ENCODE assay signal across 11 mouse cellular contexts in genomic region chr9:119388956-119389355, GRCm38 (mm10). TPM values are rescaled to one million over a fixed set of nuclear protein-coding genes. Genes with fewer than 3 reads are reported as not detected.
DNase-seq lines count a peak whose midpoint lies in the region; ATAC-seq and TF ChIP-seq lines count a peak whose summit lies in the region.
"Had no signal": no experiment of that assay in that cellular context is flagged by ENCODE, and none has a peak within 500 bp of the region (broad histone marks: within the 10 kb centered on the region; RNA-seq: fewer than 3 reads in every experiment).

No protein-coding gene starts in this region.

- no peak for ATAC-seq in hindbrain, embryonic 11.5 days (ENCODE audit: low FRiP score)
- ATAC-seq in hindbrain, embryonic 13.5 days (ENCODE audit: low FRiP score), result no peak
- no peak for ATAC-seq in embryonic facial prominence, embryonic 11.5 days (replicated peaks; ENCODE audit: insufficient number of reproducible peaks, low FRiP score, low TSS enrichment, low read depth)
- no peak for ATAC-seq in stomach, postnatal 0 days (ENCODE audit: low FRiP score, low TSS enrichment)
- ATAC-seq: forebrain, embryonic 16.5 days had no signal

- no peak overlapping the region for H3K4me3 ChIP-seq in hindbrain, embryonic 11.5 days (ENCODE audit: low read depth, low read length)
- no peak overlapping the region for H3K4me3 ChIP-seq in hindbrain, embryonic 13.5 days
- H3K4me3 ChIP-seq in embryonic facial prominence, embryonic 11.5 days (ENCODE audit: low read depth, low read length), result no peak overlapping the region
- H3K4me3 ChIP-seq in stomach, postnatal 0 days (ENCODE audit: low read depth, low read length), result no peak overlapping the region
- H3K4me3 ChIP-seq: neural tube, embryonic 13.5 days had no signal

- H3K9ac ChIP-seq in hindbrain, embryonic 11.5 days (ENCODE audit: low read depth, low read length), result no peak overlapping the region
- H3K9ac ChIP-seq in hindbrain, embryonic 13.5 days, result no peak overlapping the region
- no peak overlapping the region for H3K9ac ChIP-seq in embryonic facial prominence, embryonic 11.5 days (replicated peaks; ENCODE audit: low read length)
- H3K9ac ChIP-seq in stomach, postnatal 0 days (ENCODE audit: low read length), result no peak overlapping the region
- H3K9ac ChIP-seq: neural tube, embryonic 13.5 days had no signal

- WGBS in hindbrain, embryonic 11.5 days, result 54% methylated on average over 5 of the region's 5 CpGs
- 63% methylated on average over 5 of the region's 5 CpGs for WGBS in hindbrain, embryonic 13.5 days
- WGBS in embryonic facial prominence, embryonic 11.5 days, result 56% methylated on average over 5 of the region's 5 CpGs
- WGBS in stomach, postnatal 0 days, result 51% methylated on average over 5 of the region's 5 CpGs

- no peak for TF ChIP-seq CTCF in stomach, postnatal 0 days (IDR thresholded peaks at IDR 0.05; ENCODE audit: low read depth)

- TF ChIP-seq EP300 in stomach, postnatal 0 days (optimal IDR thresholded peaks at IDR 0.05), result no peak

- H3K36me3 ChIP-seq in hindbrain, embryonic 11.5 days (ENCODE audit: control insufficient read depth, insufficient read depth, low read length), result no peaks in the 10 kb centered on the region
- H3K36me3 ChIP-seq in hindbrain, embryonic 13.5 days, result no peaks in the 10 kb centered on the region
- H3K36me3 ChIP-seq in embryonic facial prominence, embryonic 11.5 days (replicated peaks; ENCODE audit: control insufficient read depth, insufficient read depth, low read depth, low read length), result no peaks in the 10 kb centered on the region
- no peaks in the 10 kb centered on the region for H3K36me3 ChIP-seq in stomach, postnatal 0 days (ENCODE audit: control insufficient read depth, insufficient read depth, low read length)
- H3K36me3 ChIP-seq: neural tube, embryonic 13.5 days had no signal

- no peak overlapping the region for H3K27ac ChIP-seq in hindbrain, embryonic 11.5 days (ENCODE audit: low read depth, low read length)
- H3K27ac ChIP-seq in hindbrain, embryonic 13.5 days, result no peak overlapping the region
- H3K27ac ChIP-seq in embryonic facial prominence, embryonic 11.5 days (replicated peaks; ENCODE audit: low read depth, low read length), result no peak overlapping the region
- no peak overlapping the region for H3K27ac ChIP-seq in stomach, postnatal 0 days (replicated peaks)
- H3K27ac ChIP-seq: neural tube, embryonic 13.5 days had no signal

- DNase-seq in hindbrain, embryonic 11.5 days (ENCODE audit: low spot score), result peak; percentile 51
- DNase-seq in thymus, postnatal 14 days, result peak; percentile 14
- no peak for DNase-seq in thymus, adult 18-20 months
- DNase-seq in embryonic facial prominence, embryonic 11.5 days (ENCODE audit: low spot score), result peak; percentile 71
- DNase-seq in stomach, postnatal 0 days (ENCODE audit: low spot score), result peak; percentile 23
- DNase-seq in left cerebral cortex, postnatal 4 days, result no peak
- no peak for DNase-seq in layer of hippocampus, adult 11-12 months (ENCODE audit: low spot score)
- DNase-seq: cerebellum, adult 18-20 months had no signal

- H3K9me3 ChIP-seq in hindbrain, embryonic 11.5 days (ENCODE audit: control insufficient read depth, low read length), result no peaks in the 10 kb centered on the region
- no peaks in the 10 kb centered on the region for H3K9me3 ChIP-seq in hindbrain, embryonic 13.5 days
- no peaks in the 10 kb centered on the region for H3K9me3 ChIP-seq in embryonic facial prominence, embryonic 11.5 days (replicated peaks; ENCODE audit: control insufficient read depth, low read length)
- H3K9me3 ChIP-seq in stomach, postnatal 0 days (ENCODE audit: control insufficient read depth, low read length), result no peaks in the 10 kb centered on the region
- H3K9me3 ChIP-seq: neural tube, embryonic 13.5 days had no signal

- H3K4me1 ChIP-seq in hindbrain, embryonic 11.5 days (replicated peaks; ENCODE audit: control insufficient read depth, insufficient read depth, low read length), result no peaks in the 10 kb centered on the region
- no peaks in the 10 kb centered on the region for H3K4me1 ChIP-seq in hindbrain, embryonic 13.5 days (replicated peaks)
- H3K4me1 ChIP-seq in embryonic facial prominence, embryonic 11.5 days (ENCODE audit: control insufficient read depth, insufficient read depth, low read length), result no peaks in the 10 kb centered on the region
- no peaks in the 10 kb centered on the region for H3K4me1 ChIP-seq in stomach, postnatal 0 days (replicated peaks; ENCODE audit: control insufficient read depth, insufficient read depth)
- H3K4me1 ChIP-seq: neural tube, embryonic 13.5 days had no signal

- intact Hi-C loops in left cerebral cortex, postnatal 4 days (cut with DNase I), result no loop called here

- no peaks in the 10 kb centered on the region for H3K27me3 ChIP-seq in hindbrain, embryonic 11.5 days (ENCODE audit: control insufficient read depth, insufficient read depth, low read length)
- no peaks in the 10 kb centered on the region for H3K27me3 ChIP-seq in hindbrain, embryonic 13.5 days
- H3K27me3 ChIP-seq in embryonic facial prominence, embryonic 11.5 days (ENCODE audit: control insufficient read depth, insufficient read depth, low read length), result no peaks in the 10 kb centered on the region
- H3K27me3 ChIP-seq in stomach, postnatal 0 days (ENCODE audit: control insufficient read depth, insufficient read depth, low read length), result no peaks in the 10 kb centered on the region
- H3K27me3 ChIP-seq: neural tube, embryonic 13.5 days had no signal

- H3K4me2 ChIP-seq in hindbrain, embryonic 11.5 days (replicated peaks; ENCODE audit: low read depth, low read length), result no peak overlapping the region
- H3K4me2 ChIP-seq in hindbrain, embryonic 13.5 days, result no peak overlapping the region
- no peak overlapping the region for H3K4me2 ChIP-seq in embryonic facial prominence, embryonic 11.5 days (ENCODE audit: low read depth, low read length)
- no peak overlapping the region for H3K4me2 ChIP-seq in stomach, postnatal 0 days (replicated peaks; ENCODE audit: low read depth)
- H3K4me2 ChIP-seq: neural tube, embryonic 13.5 days had no signal

RNA-seq across cellular contexts. Expression of gene Acvr2b, which starts 13.0 kb away (rescaled TPM):
- polyA plus RNA-seq in hindbrain, embryonic 11.5 days (2014; fragmentation: Nextera tagmentation; extraction: Ambion mirVana), result 75.9 and 83.3 TPM in 2 replicates
- polyA plus RNA-seq in hindbrain, embryonic 13.5 days (2015; fragmentation: Nextera tagmentation; extraction: Ambion mirVana), result 44.4 and 48.6 TPM in 2 replicates
- 43.9 and 49.5 TPM in 2 replicates for polyA plus RNA-seq in embryonic facial prominence, embryonic 11.5 days (2014; fragmentation: Nextera tagmentation; extraction: Ambion mirVana)
- polyA plus RNA-seq in stomach, postnatal 0 days (2015; fragmentation: Nextera tagmentation; extraction: Ambion mirVana), result 6.2 and 6.3 TPM in 2 replicates
- 10 to 100 TPM; 23.8 to 24.6 TPM for total RNA-seq in left cerebral cortex, postnatal 4 days (2021)

RNA-seq across cellular contexts. Expression of gene Slc22a14, which starts 23.6 kb away (rescaled TPM):
- not detected in 2 replicates for polyA plus RNA-seq in hindbrain, embryonic 11.5 days (2014; fragmentation: Nextera tagmentation; extraction: Ambion mirVana)
- not detected in 2 replicates for polyA plus RNA-seq in hindbrain, embryonic 13.5 days (2015; fragmentation: Nextera tagmentation; extraction: Ambion mirVana)
- polyA plus RNA-seq in embryonic facial prominence, embryonic 11.5 days (2014; fragmentation: Nextera tagmentation; extraction: Ambion mirVana), result not detected in 2 replicates
- not detected in 2 replicates for polyA plus RNA-seq in stomach, postnatal 0 days (2015; fragmentation: Nextera tagmentation; extraction: Ambion mirVana)
- total RNA-seq in left cerebral cortex, postnatal 4 days (2021), result not detected
- polyA plus RNA-seq: forebrain, embryonic 16.5 days; neural tube, embryonic 13.5 days had no signal

RNA-seq across cellular contexts. Expression of gene Xylb, which starts 31.8 kb away (rescaled TPM):
- 4.6 and 5.4 TPM in 2 replicates for polyA plus RNA-seq in hindbrain, embryonic 11.5 days (2014; fragmentation: Nextera tagmentation; extraction: Ambion mirVana)
- 2.4 and 2.5 TPM in 2 replicates for polyA plus RNA-seq in hindbrain, embryonic 13.5 days (2015; fragmentation: Nextera tagmentation; extraction: Ambion mirVana)
- polyA plus RNA-seq in embryonic facial prominence, embryonic 11.5 days (2014; fragmentation: Nextera tagmentation; extraction: Ambion mirVana), result 6.3 and 6.7 TPM in 2 replicates
- polyA plus RNA-seq in stomach, postnatal 0 days (2015; fragmentation: Nextera tagmentation; extraction: Ambion mirVana), result 3.2 and 5.7 TPM in 2 replicates
- total RNA-seq in left cerebral cortex, postnatal 4 days (2021), result 1 to 10 TPM; 2.9 to 3.5 TPM

RNA-seq across cellular contexts. Expression of gene Myd88, which starts 47.7 kb away (rescaled TPM):
- polyA plus RNA-seq in hindbrain, embryonic 11.5 days (2014; fragmentation: Nextera tagmentation; extraction: Ambion mirVana), result 5.7 and 7.4 TPM in 2 replicates
- 6.1 and 6.2 TPM in 2 replicates for polyA plus RNA-seq in hindbrain, embryonic 13.5 days (2015; fragmentation: Nextera tagmentation; extraction: Ambion mirVana)
- 9.4 and 11.3 TPM in 2 replicates for polyA plus RNA-seq in embryonic facial prominence, embryonic 11.5 days (2014; fragmentation: Nextera tagmentation; extraction: Ambion mirVana)
- 40.8 and 41.5 TPM in 2 replicates for polyA plus RNA-seq in stomach, postnatal 0 days (2015; fragmentation: Nextera tagmentation; extraction: Ambion mirVana)
- 1 to 10 TPM; 4.8 to 5.2 TPM for total RNA-seq in left cerebral cortex, postnatal 4 days (2021)

RNA-seq across cellular contexts. Expression of gene Acaa1a, which starts 49.5 kb away (rescaled TPM):
- 55.2 and 62.6 TPM in 2 replicates for polyA plus RNA-seq in hindbrain, embryonic 11.5 days (2014; fragmentation: Nextera tagmentation; extraction: Ambion mirVana)
- 106 and 110 TPM in 2 replicates for polyA plus RNA-seq in hindbrain, embryonic 13.5 days (2015; fragmentation: Nextera tagmentation; extraction: Ambion mirVana)
- polyA plus RNA-seq in embryonic facial prominence, embryonic 11.5 days (2014; fragmentation: Nextera tagmentation; extraction: Ambion mirVana), result 61.2 and 67.8 TPM in 2 replicates
- 181 and 193 TPM in 2 replicates for polyA plus RNA-seq in stomach, postnatal 0 days (2015; fragmentation: Nextera tagmentation; extraction: Ambion mirVana)
- total RNA-seq in left cerebral cortex, postnatal 4 days (2021), result 10 to 100 TPM; 58.3 to 73.2 TPM

Comparison
In these comparisons a context has a peak if more than half of its experiments do, and no peak if none do; other contexts are left out.
1. DNase-seq: peak in hindbrain, embryonic 11.5 days (single experiment), thymus, postnatal 14 days (single experiment), embryonic facial prominence, embryonic 11.5 days (single experiment) and stomach, postnatal 0 days (single experiment); none in thymus, adult 18-20 months (0 of 2), left cerebral cortex, postnatal 4 days (single experiment) and layer of hippocampus, adult 11-12 months (single experiment).